Mouse (Mus musculus) myocyte (in vitro differentiated cells): ENCODE data around the gene Fate1.

Experiments used
- CEBPB ChIP-seq: IDR thresholded peaks from 2 replicates; pipeline ENCODE4 v1.6.1; 2011; ENCODE audit warnings: mild to moderate bottlenecking, moderate library complexity; ENCODE audit not compliant: poor library complexity, insufficient read depth, severe bottlenecking
- MAX ChIP-seq: IDR thresholded peaks from one replicate; pipeline ENCODE4 v1.6.1; 2011; ENCODE audit warnings: low read depth, mild to moderate bottlenecking, control low read depth
- MYOG ChIP-seq, 3 experiments: IDR thresholded peaks; one replicate each; pipeline ENCODE4 v1.6.1; 2011; ENCODE audit warnings: control low read depth in 2 of 3, low read depth in 2 of 3, mild to moderate bottlenecking in 2 of 3; ENCODE audit not compliant: insufficient read length in 2 of 3, control insufficient read depth in 1 of 3, insufficient read depth in 1 of 3
- POLR2A ChIP-seq: IDR thresholded peaks from one replicate; pipeline ENCODE4 v1.6.1; 2011; ENCODE audit warnings: low read depth, mild to moderate bottlenecking, control low read depth, moderate library complexity; ENCODE audit not compliant: insufficient read length
- POLR2AphosphoS2 ChIP-seq: IDR thresholded peaks from one replicate; pipeline ENCODE4 v1.6.1; 2011; ENCODE audit warnings: low read depth, control low read depth; ENCODE audit not compliant: insufficient read length
- TCF12 ChIP-seq: IDR thresholded peaks from one replicate; pipeline ENCODE4 v1.6.1; 2011; ENCODE audit warnings: mild to moderate bottlenecking, control low read depth; ENCODE audit not compliant: poor library complexity, insufficient read depth, severe bottlenecking
- USF1 ChIP-seq: IDR thresholded peaks from one replicate; pipeline ENCODE4 v1.6.1; 2011; ENCODE audit warnings: low read depth, mild to moderate bottlenecking, control low read depth, moderate library complexity

GRCm38 (mm10) chrX:71983205-71983604 lies 10.4 kb downstream of the Fate1 start:
- no peak for TF ChIP-seq USF1
- no peak for TF ChIP-seq MAX
- no peak for TF ChIP-seq TCF12
- no peak for TF ChIP-seq POLR2A
- no peak for TF ChIP-seq CEBPB
- no peak for TF ChIP-seq POLR2AphosphoS2
- TF ChIP-seq MYOG (IDR thresholded peaks at IDR 0.05; ENCODE audit: control insufficient read depth in 1 of 3, insufficient read depth in 1 of 3, insufficient read length in 2 of 3, low read depth in 2 of 3): no peak
